Mouse (Mus musculus) limb, embryonic 14.5 days (tissue): ENCODE results near the gene Prpf40b. TPM values are rescaled to one million over a fixed set of nuclear protein-coding genes. Genes with fewer than 3 reads are reported as not detected.

Source experiments
- ATAC-seq: fragments of 200-750 bp; cut with Nextera tagmentation; 2 replicates; pipeline ENCODE4 v1.8.0; 2017; ENCODE audit warnings: low read depth, moderate number of reproducible peaks, moderate TSS enrichment; ENCODE audit not compliant: low FRiP score
- DNase-seq: peaks from one replicate; pipeline ENCODE4 v3.0.0-alpha.2; 2015; ENCODE audit warnings: low spot score
- H3K27ac ChIP-seq: fragments of 300-500 bp; sonication (generic); replicated peaks from 2 replicates; pipeline ENCODE4 v1.5.1; 2014; ENCODE audit warnings: low read depth, mild to moderate bottlenecking, low read length, moderate library complexity, mixed read lengths
- H3K27me3 ChIP-seq: fragments of 300-500 bp; sonication (generic); 2 replicates; pipeline ENCODE4 v1.6.1; 2014; ENCODE audit warnings: low read length, mixed read lengths; ENCODE audit not compliant: control insufficient read depth, insufficient read depth
- H3K36me3 ChIP-seq: fragments of 300-500 bp; sonication (generic); 2 replicates; pipeline ENCODE4 v1.6.1; 2014; ENCODE audit warnings: mild to moderate bottlenecking, low read length, moderate library complexity, mixed read lengths; ENCODE audit not compliant: control insufficient read depth, insufficient read depth
- H3K4me1 ChIP-seq: fragments of 300-500 bp; sonication (generic); 2 replicates; pipeline ENCODE4 v1.6.1; 2014; ENCODE audit warnings: antibody characterized with exemption, low read length, mixed read lengths; ENCODE audit not compliant: control insufficient read depth, insufficient read depth
- H3K4me2 ChIP-seq: fragments of 300-500 bp; sonication (generic); replicated peaks from 2 replicates; pipeline ENCODE4 v1.6.1; 2014; ENCODE audit warnings: low read depth, mild to moderate bottlenecking, low read length, moderate library complexity; ENCODE audit not compliant: severe bottlenecking
- H3K4me3 ChIP-seq: fragments of 300-500 bp; sonication (generic); replicated peaks from 2 replicates; pipeline ENCODE4 v1.5.1; 2014; ENCODE audit warnings: low read length
- H3K9ac ChIP-seq: fragments of 300-500 bp; sonication (generic); 2 replicates; pipeline ENCODE4 v1.6.1; 2014; ENCODE audit warnings: mild to moderate bottlenecking, low read depth, low read length, moderate library complexity; ENCODE audit not compliant: severe bottlenecking
- H3K9me3 ChIP-seq: fragments of 300-500 bp; sonication (generic); 2 replicates; pipeline ENCODE4 v1.6.1; 2016; ENCODE audit warnings: low read length; ENCODE audit not compliant: control insufficient read depth
- POLR2A ChIP-seq: fragments of 200-500 bp; IDR thresholded peaks from 2 replicates; pipeline ENCODE4 v1.8.0; 2012; ENCODE audit warnings: inconsistent platforms, mild to moderate bottlenecking, moderate library complexity, borderline replicate concordance; ENCODE audit not compliant: insufficient read depth, insufficient read length; ENCODE audit errors: extremely low read depth
- WGBS: fragments of 180-500 bp; shearing (Covaris S2); extraction: QIAGEN DNeasy Blood & Tissue Kit; methylation state at CpG from one replicate; pipeline ENCODE4 v1.1.7; 2014; 5-methylcytosine and 5-hydroxymethylcytosine counted together
- polyA plus RNA-seq, 2 experiments: library from polyadenylated mRNA; depleted of rRNA in 1 of 2; stranded (reverse) in 1 of 2; unstranded in 1 of 2; fragments of >200 nt; fragmentation: Nextera tagmentation in 1 of 2; extraction: Ambion mirVana in 1 of 2; gene quantifications; 2 replicates each; pipeline versions ENCODE4 v1.2.1 to v1.2.3; 2012 to 2014

The Prpf40b gene
- polyA plus RNA-seq, 2 experiments: 47.0 to 143 TPM

- Histone ChIP-seq H3K9ac (no peak overlapping the region), H3K27me3 (no peaks in the 10 kb centered on the region), H3K4me2 (no peak overlapping the region), H3K27ac (no peak overlapping the region), H3K36me3 (peaks cover 88% of the 10 kb centered on the region), H3K9me3 (0 out of 2 replicates have a peak, but pooled peaks cover 4% of the 10 kb centered on the region), H3K4me1 (no peaks in the 10 kb centered on the region), H3K4me3 (no peak overlapping the region)
- DNase-seq (no peak), ATAC-seq (no peak)
- no peak for TF ChIP-seq POLR2A
- 95% methylated on average over 6 of the region's 6 CpGs for WGBS
Measured at GRCm38 (mm10) chr15:99325598-99325997, 30.7 kb downstream of the Prpf40b start.

GRCm38 (mm10) chr15:99326407-99326806 lies 31.5 kb downstream of the Prpf40b start:
- peaks cover 85% of the 10 kb centered on the region for H3K36me3 ChIP-seq
- DNase-seq: no peak
- 58% methylated on average over 2 of the region's 2 CpGs for WGBS
- H3K9me3 ChIP-seq: 0 out of 2 replicates have a peak, but pooled peaks cover 4% of the 10 kb centered on the region
- no peak overlapping the region for H3K9ac ChIP-seq
- no peak; the same call in 1 of the 2 replicates for ATAC-seq
- H3K4me2 ChIP-seq: no peak overlapping the region
- no peak overlapping the region for H3K4me3 ChIP-seq
- no peak overlapping the region for H3K27ac ChIP-seq
- no peaks in the 10 kb centered on the region for H3K4me1 ChIP-seq
- no peak for TF ChIP-seq POLR2A
- no peaks in the 10 kb centered on the region for H3K27me3 ChIP-seq

GRCm38 (mm10) chr15:99326959-99327358 lies 32.1 kb downstream of the Prpf40b start:
- Histone ChIP-seq H3K4me1 (peaks cover 4% of the 10 kb centered on the region), H3K27ac (no peak overlapping the region), H3K9ac (no peak overlapping the region), H3K4me3 (no peak overlapping the region), H3K9me3 (0 out of 2 replicates have a peak, but pooled peaks cover 4% of the 10 kb centered on the region), H3K36me3 (peaks cover 83% of the 10 kb centered on the region), H3K4me2 (no peak overlapping the region), H3K27me3 (no peaks in the 10 kb centered on the region)
- DNase-seq: no peak
- no peak for TF ChIP-seq POLR2A
- 88% methylated on average over 1 of the region's 1 CpGs for WGBS
- ATAC-seq: no peak

- ATAC-seq (no peak), DNase-seq (no peak)
- TF ChIP-seq POLR2A: no peak
- WGBS: 91% methylated on average over 5 of the region's 5 CpGs
- Histone ChIP-seq H3K27ac (no peak overlapping the region), H3K9me3 (0 out of 2 replicates have a peak, but pooled peaks cover 4% of the 10 kb centered on the region), H3K4me2 (no peak overlapping the region), H3K4me3 (no peak overlapping the region), H3K27me3 (no peaks in the 10 kb centered on the region), H3K9ac (no peak overlapping the region), H3K36me3 (peaks cover 77% of the 10 kb centered on the region), H3K4me1 (peaks cover 14% of the 10 kb centered on the region)
Measured at GRCm38 (mm10) chr15:99328011-99328410, 33.1 kb downstream of the Prpf40b start.

GRCm38 (mm10) chr15:99330324-99330723 lies 35.4 kb downstream of the Prpf40b start:
- 90% methylated on average over 2 of the region's 2 CpGs for WGBS
- ATAC-seq: no peak
- no peak overlapping the region for H3K9ac ChIP-seq
- no peak overlapping the region for H3K4me3 ChIP-seq
- H3K27ac ChIP-seq: no peak overlapping the region
- no peak for DNase-seq
- no peaks in the 10 kb centered on the region for H3K27me3 ChIP-seq
- peaks cover 58% of the 10 kb centered on the region for H3K36me3 ChIP-seq
- no peak overlapping the region for H3K4me2 ChIP-seq
- H3K4me1 ChIP-seq: peaks cover 37% of the 10 kb centered on the region
- no peak for TF ChIP-seq POLR2A
- H3K9me3 ChIP-seq: 0 out of 2 replicates have a peak, but pooled peaks cover 4% of the 10 kb centered on the region
